Mouse (Mus musculus): ENCODE results near the gene D3Ertd254e. TPM values are rescaled to one million over a fixed set of nuclear protein-coding genes. Genes with fewer than 3 reads are reported as not detected.

D3Ertd254e gene
- total RNA-seq, 4 experiments from 2014 or later, result 15.1 to 19.7 (median 18.2) TPM

DNA sequence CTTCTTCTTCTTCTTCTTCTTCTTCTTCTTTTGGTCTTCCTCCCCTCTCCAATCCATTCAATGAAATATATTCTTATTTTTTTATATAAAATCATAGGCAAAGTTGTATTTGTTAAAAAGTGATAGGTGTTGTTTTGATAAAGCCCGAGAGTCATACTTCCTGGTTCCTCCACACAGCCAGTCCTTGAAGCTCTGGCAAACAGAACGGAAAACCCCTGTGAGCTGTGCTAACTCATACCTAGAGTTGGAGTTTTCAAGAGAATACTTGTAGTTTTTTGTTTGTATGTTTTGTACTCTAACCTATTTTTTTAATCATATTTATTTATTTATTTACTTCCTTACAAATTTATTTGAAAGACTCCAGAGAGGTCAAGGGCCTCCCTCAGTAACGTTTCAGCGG, 61.9 kb downstream of the D3Ertd254e start:
- no peak for DNase-seq (ENCODE audit: low spot score in 2 of 2)

Other genes starting within 250 kb of the D3Ertd254e start
- gene Dcun1d1, start 213.6 kb upstream of the D3Ertd254e start, total RNA-seq (2022), result 10 to 100 TPM; 68.4 to 81.5 (median 72.8) TPM
- 10 to 100 TPM; 33.2 to 47.1 (median 39.3) TPM for gene Mccc1, start 150.3 kb upstream of the D3Ertd254e start, total RNA-seq (2022)
- not detected for gene Ccdc144b, start 97.5 kb upstream of the D3Ertd254e start, total RNA-seq (2022)
- gene Acad9, start 85.0 kb upstream of the D3Ertd254e start, total RNA-seq (2022), result 10 to 100 TPM; 37.1 to 59.0 (median 44.3) TPM
- 1 to 10 TPM in 3 of 4 experiments, under 1 TPM in 1; 0.61 to 2.3 (median 1.7) TPM for gene Qrfpr, start 71.3 kb downstream of the D3Ertd254e start, total RNA-seq (2022)